Mouse (Mus musculus) inflammation-experienced regulatory T-cells (primary cell): Measurements from ENCODE around the gene Acnat1. TPM values are rescaled to one million over a fixed set of nuclear protein-coding genes. Genes with fewer than 3 reads are reported as not detected.

Experiments
- polyA plus RNA-seq, 2 experiments: library from polyadenylated mRNA; unstranded; fragments of 100-300 nt; shearing (Covaris generic); gene quantifications; one replicate each; pipeline ENCODE4 v1.2.1; 2017

Acnat1 gene
- polyA plus RNA-seq = 1 to 10 TPM in 1 of 2 experiments, not detected in 1; 1.4 TPM

GRCm38 (mm10) chr4:49473435-49474100 lies at the start of gene Acnat1:
Acnat1 (minus strand) TSS chr4:49473912.

GRCm38 (mm10) chr4:49520572-49521340 lies 47.0 kb upstream of the Acnat1 start, which contains the start of the genes Mrpl50 and Zfp189:
Mrpl50 (minus strand) TSS chr4:49521093.
Zfp189 (plus strand) TSS chr4:49521176.

DNA sequence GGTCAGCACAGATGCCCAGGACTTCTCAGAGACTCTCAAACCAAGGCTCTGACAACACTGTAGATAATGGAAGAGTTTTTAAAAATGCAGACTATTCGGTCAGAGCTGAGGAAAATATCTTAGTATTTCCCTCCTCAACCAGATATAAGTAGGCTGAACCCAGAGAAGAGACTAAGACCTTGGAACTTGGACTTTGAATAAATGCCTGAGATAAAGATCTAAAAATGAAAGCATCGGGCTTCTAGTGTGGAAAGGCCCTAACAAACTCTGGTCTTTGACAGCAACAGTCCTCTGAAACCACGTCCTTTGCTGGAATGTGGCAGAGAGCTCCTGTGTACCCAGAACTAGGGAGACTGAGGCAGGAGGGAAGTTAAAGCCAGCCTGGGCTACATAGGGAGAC lies 32.7 kb upstream of the Acnat1 start, which contains the start of gene Baat:
TSS of gene Baat (minus strand) at position 172 of the 400 bp plus-strand sequence.

DNA sequence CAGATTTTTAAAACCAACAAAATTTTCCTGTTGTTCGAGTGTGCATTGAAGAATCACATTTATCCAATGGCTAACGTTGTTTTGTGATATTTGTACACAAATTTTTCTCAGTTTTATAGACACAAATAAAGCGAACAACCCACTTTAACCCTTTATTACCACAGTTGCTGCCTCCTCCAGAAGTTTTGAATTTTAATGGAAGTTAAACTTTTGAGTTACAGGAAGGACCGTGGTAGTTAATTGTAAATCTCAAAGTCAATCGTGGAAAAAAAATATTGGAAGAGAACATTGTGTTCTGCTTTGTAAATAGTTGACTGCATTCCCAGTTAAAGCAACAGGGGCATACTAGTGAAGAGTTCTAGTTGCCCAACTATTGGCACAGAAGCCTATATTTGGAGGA lies 65.8 kb downstream of the Acnat1 start, which contains the start of gene Acnat2:
TSS of gene Acnat2 (minus strand) at position 195 of the 400 bp plus-strand sequence.

Other genes with a start within 250 kb of the Acnat1 start
- gene Acnat2, start 65.8 kb downstream of the Acnat1 start, polyA plus RNA-seq = under 1 TPM; 0.22 to 0.88 TPM
- not detected for gene Baat, start 32.6 kb upstream of the Acnat1 start, polyA plus RNA-seq
- gene Mrpl50, start 47.2 kb upstream of the Acnat1 start, polyA plus RNA-seq = 10 to 100 TPM; 24.1 to 34.7 TPM
- 1 to 10 TPM; 3.9 to 6.3 TPM for gene Zfp189, start 47.3 kb upstream of the Acnat1 start, polyA plus RNA-seq
- not detected for gene Aldob, start 75.6 kb upstream of the Acnat1 start, polyA plus RNA-seq
- under 1 TPM in 1 of 2 experiments, not detected in 1; 0.28 TPM for gene Tmem246, start 124.0 kb upstream of the Acnat1 start, polyA plus RNA-seq
- gene Rnf20, start 158.1 kb upstream of the Acnat1 start, polyA plus RNA-seq = 10 to 100 TPM; 47.4 to 52.2 TPM
- gene Ppp3r2, start 208.1 kb upstream of the Acnat1 start, polyA plus RNA-seq = under 1 TPM; 0.31 to 0.76 TPM